13 mouse cellular contexts compared by ENCODE assay signal in genomic region chr7:46834994-46835610, GRCm38 (mm10). TPM values are rescaled to one million over a fixed set of nuclear protein-coding genes. Genes with fewer than 3 reads are reported as not detected.
DNase-seq lines count a peak whose midpoint lies in the region; ATAC-seq lines count a peak whose summit lies in the region.
"Had no signal": no experiment of that assay in that cellular context is flagged by ENCODE, and none has a peak within 500 bp of the region (broad histone marks: within the 10 kb centered on the region; RNA-seq: fewer than 3 reads in every experiment).

No protein-coding gene starts in this region.

- no peaks in the 10 kb centered on the region for H3K36me3 ChIP-seq in forebrain, embryonic 12.5 days (replicated peaks)
- H3K36me3 ChIP-seq in forebrain, embryonic 11.5 days (ENCODE audit: control insufficient read depth, insufficient read depth, low read length): no peaks in the 10 kb centered on the region
- H3K36me3 ChIP-seq in embryonic facial prominence, embryonic 10.5 days (replicated peaks): no peaks in the 10 kb centered on the region
- H3K36me3 ChIP-seq in midbrain, embryonic 13.5 days: no peaks in the 10 kb centered on the region
- H3K36me3 ChIP-seq: liver, embryonic 12.5 days had no signal

- H3K9ac ChIP-seq in forebrain, embryonic 12.5 days: peak overlapping the region; percentile 47; the same call in 1 of the 2 replicates
- no peak overlapping the region for H3K9ac ChIP-seq in forebrain, embryonic 11.5 days (ENCODE audit: low read length)
- no peak overlapping the region; the same call in 1 of the 2 replicates for H3K9ac ChIP-seq in midbrain, embryonic 13.5 days (replicated peaks)
- H3K9ac ChIP-seq: liver, embryonic 12.5 days had no signal

- H3K9me3 ChIP-seq in forebrain, embryonic 12.5 days: no peaks in the 10 kb centered on the region
- no peaks in the 10 kb centered on the region for H3K9me3 ChIP-seq in forebrain, embryonic 11.5 days (ENCODE audit: control insufficient read depth, low read length)
- H3K9me3 ChIP-seq in embryonic facial prominence, embryonic 10.5 days: no peaks in the 10 kb centered on the region
- no peaks in the 10 kb centered on the region for H3K9me3 ChIP-seq in midbrain, embryonic 13.5 days
- H3K9me3 ChIP-seq: liver, embryonic 12.5 days had no signal

- WGBS in forebrain, embryonic 12.5 days: 30% methylated on average over 13 of the region's 14 CpGs
- 22% methylated on average over 11 of the region's 14 CpGs for WGBS in forebrain, embryonic 11.5 days
- WGBS in embryonic facial prominence, embryonic 10.5 days: 18% methylated on average over 14 of the region's 14 CpGs
- 28% methylated on average over 14 of the region's 14 CpGs for WGBS in midbrain, embryonic 13.5 days

- no peak overlapping the region for H3K4me3 ChIP-seq in forebrain, embryonic 12.5 days (replicated peaks)
- no peak overlapping the region for H3K4me3 ChIP-seq in forebrain, embryonic 11.5 days (ENCODE audit: low read depth, low read length)
- H3K4me3 ChIP-seq in embryonic facial prominence, embryonic 10.5 days: no peak overlapping the region
- H3K4me3 ChIP-seq in midbrain, embryonic 13.5 days (replicated peaks): no peak overlapping the region
- H3K4me3 ChIP-seq: liver, embryonic 12.5 days had no signal

- DNase-seq in forebrain, embryonic 11.5 days (ENCODE audit: low spot score): no peak
- DNase-seq in left cerebral cortex, postnatal 4 days: peak; percentile 34
- DNase-seq in left cerebral cortex, adult 11 months (ENCODE audit: low spot score): no peak
- DNase-seq in embryonic facial prominence, embryonic 10.5 days (ENCODE audit: low spot score): no peak
- no peak for DNase-seq in urinary bladder, adult 18-20 months (ENCODE audit: low spot score in 2 of 2)
- no peak for DNase-seq in adrenal gland, adult 2 months
- DNase-seq: cerebellum, postnatal 14 days; right cerebral cortex, adult 18-20 months had no signal

- peaks cover 3% of the 10 kb centered on the region; the same call in 1 of the 2 replicates for H3K27me3 ChIP-seq in forebrain, embryonic 12.5 days
- no peaks in the 10 kb centered on the region for H3K27me3 ChIP-seq in forebrain, embryonic 11.5 days (ENCODE audit: control insufficient read depth, insufficient read depth, low read length)
- 0 out of 2 replicates have a peak, but pooled peaks cover 3% of the 10 kb centered on the region for H3K27me3 ChIP-seq in embryonic facial prominence, embryonic 10.5 days (replicated peaks; ENCODE audit: low read depth, poor library complexity, severe bottlenecking)
- no peaks in the 10 kb centered on the region for H3K27me3 ChIP-seq in midbrain, embryonic 13.5 days
- H3K27me3 ChIP-seq: liver, embryonic 12.5 days had no signal

- H3K4me1 ChIP-seq in forebrain, embryonic 12.5 days: peaks cover 25% of the 10 kb centered on the region
- peaks cover 5% of the 10 kb centered on the region; the same call in 1 of the 2 replicates for H3K4me1 ChIP-seq in forebrain, embryonic 11.5 days (replicated peaks; ENCODE audit: control insufficient read depth, insufficient read depth, low read length)
- H3K4me1 ChIP-seq in embryonic facial prominence, embryonic 10.5 days: peaks cover 40% of the 10 kb centered on the region
- H3K4me1 ChIP-seq in midbrain, embryonic 13.5 days (replicated peaks): peaks cover 28% of the 10 kb centered on the region

- intact Hi-C loops in left cerebral cortex, postnatal 4 days (cut with DNase I): no loop called here

- H3K27ac ChIP-seq in forebrain, embryonic 12.5 days: 0 out of 2 replicates have a peak overlapping the region, but pooled peaks have one; percentile 25
- no peak overlapping the region for H3K27ac ChIP-seq in forebrain, embryonic 11.5 days (ENCODE audit: low read depth, low read length)
- peak overlapping the region; percentile 59; the same call in 1 of the 2 replicates for H3K27ac ChIP-seq in embryonic facial prominence, embryonic 10.5 days (replicated peaks)
- H3K27ac ChIP-seq in midbrain, embryonic 13.5 days: peak overlapping the region; percentile 39; the same call in 1 of the 2 replicates

- ATAC-seq in forebrain, embryonic 12.5 days (ENCODE audit: low FRiP score): 0 out of 2 replicates have a peak, but pooled peaks have one; percentile 20
- ATAC-seq in forebrain, embryonic 11.5 days (replicated peaks; ENCODE audit: low FRiP score): no peak
- no peak; the same call in 1 of the 2 replicates for ATAC-seq in midbrain, embryonic 13.5 days
- ATAC-seq: liver, embryonic 12.5 days had no signal

- no peak overlapping the region for H3K4me2 ChIP-seq in forebrain, embryonic 12.5 days
- no peak overlapping the region for H3K4me2 ChIP-seq in forebrain, embryonic 11.5 days (ENCODE audit: low read depth, low read length, severe bottlenecking)
- no peak overlapping the region for H3K4me2 ChIP-seq in midbrain, embryonic 13.5 days (replicated peaks)
- H3K4me2 ChIP-seq: liver, embryonic 12.5 days had no signal

RNA-seq across cellular contexts. Expression of gene Ldha, which starts 6.2 kb away (rescaled TPM):
- polyA plus RNA-seq in forebrain, embryonic 12.5 days (2016; fragmentation: Nextera tagmentation; extraction: Ambion mirVana): 1,021 and 1,078 TPM in 2 replicates
- polyA plus RNA-seq in forebrain, embryonic 11.5 days (2014; fragmentation: Nextera tagmentation; extraction: Ambion mirVana): 2,020 and 2,118 TPM in 2 replicates
- total RNA-seq in left cerebral cortex, postnatal 4 days (2021): 100 to 1,000 TPM; 335 to 366 TPM
- polyA plus RNA-seq in embryonic facial prominence, embryonic 10.5 days (2016; fragmentation: Nextera tagmentation; extraction: Ambion mirVana): 2,643 and 3,168 TPM in 2 replicates
- polyA plus RNA-seq in midbrain, embryonic 13.5 days (2015; fragmentation: Nextera tagmentation; extraction: Ambion mirVana): 501 and 553 TPM in 2 replicates
- total RNA-seq in adrenal gland, adult 2 months (2021): 100 to 1,000 TPM; 381 to 429 TPM
- 178 and 230 TPM in 2 replicates for polyA plus RNA-seq in adrenal gland, adult 2 months (2012; rRNA removed)

RNA-seq across cellular contexts. Expression of gene Ldhc, which starts 25.9 kb away (rescaled TPM):
- not detected in 2 replicates for polyA plus RNA-seq in forebrain, embryonic 12.5 days (2016; fragmentation: Nextera tagmentation; extraction: Ambion mirVana)
- polyA plus RNA-seq in forebrain, embryonic 11.5 days (2014; fragmentation: Nextera tagmentation; extraction: Ambion mirVana): 0.13 TPM in 1 of 2 replicates, not detected in the other
- total RNA-seq in left cerebral cortex, postnatal 4 days (2021): not detected
- 0.31 TPM in 1 of 2 replicates, not detected in the other for polyA plus RNA-seq in embryonic facial prominence, embryonic 10.5 days (2016; fragmentation: Nextera tagmentation; extraction: Ambion mirVana)
- 0.22 TPM in 1 of 2 replicates, not detected in the other for polyA plus RNA-seq in midbrain, embryonic 13.5 days (2015; fragmentation: Nextera tagmentation; extraction: Ambion mirVana)
- total RNA-seq in adrenal gland, adult 2 months (2021): not detected
- polyA plus RNA-seq in adrenal gland, adult 2 months (2012; rRNA removed): not detected in 2 replicates
- total RNA-seq: heart, postnatal 25 days had no signal
- polyA plus RNA-seq: thymus, postnatal 0 days had no signal

RNA-seq across cellular contexts. Expression of gene Gtf2h1, which starts 39.2 kb away (rescaled TPM):
- 52.6 and 55.4 TPM in 2 replicates for polyA plus RNA-seq in forebrain, embryonic 12.5 days (2016; fragmentation: Nextera tagmentation; extraction: Ambion mirVana)
- polyA plus RNA-seq in forebrain, embryonic 11.5 days (2014; fragmentation: Nextera tagmentation; extraction: Ambion mirVana): 53.9 and 56.2 TPM in 2 replicates
- 10 to 100 TPM; 39.3 to 42.6 TPM for total RNA-seq in left cerebral cortex, postnatal 4 days (2021)
- polyA plus RNA-seq in embryonic facial prominence, embryonic 10.5 days (2016; fragmentation: Nextera tagmentation; extraction: Ambion mirVana): 49.3 and 50.6 TPM in 2 replicates
- polyA plus RNA-seq in midbrain, embryonic 13.5 days (2015; fragmentation: Nextera tagmentation; extraction: Ambion mirVana): 44.6 and 48.4 TPM in 2 replicates
- 10 to 100 TPM; 30.4 to 46.7 TPM for total RNA-seq in adrenal gland, adult 2 months (2021)
- polyA plus RNA-seq in adrenal gland, adult 2 months (2012; rRNA removed): 4.9 and 8.5 TPM in 2 replicates

RNA-seq across cellular contexts. Expression of gene Hps5, which starts 39.2 kb away (rescaled TPM):
- 23.9 and 25.3 TPM in 2 replicates for polyA plus RNA-seq in forebrain, embryonic 12.5 days (2016; fragmentation: Nextera tagmentation; extraction: Ambion mirVana)
- 18.3 and 23.7 TPM in 2 replicates for polyA plus RNA-seq in forebrain, embryonic 11.5 days (2014; fragmentation: Nextera tagmentation; extraction: Ambion mirVana)
- total RNA-seq in left cerebral cortex, postnatal 4 days (2021): 10 to 100 TPM; 15.5 to 16.5 TPM
- polyA plus RNA-seq in embryonic facial prominence, embryonic 10.5 days (2016; fragmentation: Nextera tagmentation; extraction: Ambion mirVana): 17.6 and 19.2 TPM in 2 replicates
- polyA plus RNA-seq in midbrain, embryonic 13.5 days (2015; fragmentation: Nextera tagmentation; extraction: Ambion mirVana): 15.8 and 15.9 TPM in 2 replicates
- 10 to 100 TPM; 20.1 to 23.9 TPM for total RNA-seq in adrenal gland, adult 2 months (2021)
- polyA plus RNA-seq in adrenal gland, adult 2 months (2012; rRNA removed): 11.2 and 11.3 TPM in 2 replicates
